Mouse (Mus musculus) thymus, adult 2 months (tissue): ENCODE measurements around the gene Gm20388. TPM values are rescaled to one million over a fixed set of nuclear protein-coding genes. Genes with fewer than 3 reads are reported as not detected.
A peak's percentile ranks its signal among the peaks of the same experiment; 100 is the strongest.

Experiments
- DNase-seq: peaks from one replicate; pipeline ENCODE4 v3.0.0; 2021
- H3K27ac ChIP-seq: fragments of 200-500 bp; 2 replicates; pipeline ENCODE4 v1.5.1; 2012; ENCODE audit warnings: low read length, control low read depth; ENCODE audit not compliant: control insufficient read depth, insufficient read depth
- H3K27me3 ChIP-seq: fragments of 200-500 bp; 2 replicates; pipeline ENCODE4 v1.6.1; 2012; ENCODE audit warnings: mild to moderate bottlenecking, low read length, moderate library complexity, mixed read lengths; ENCODE audit not compliant: control insufficient read depth, insufficient read depth
- H3K36me3 ChIP-seq: fragments of 200-500 bp; 2 replicates; pipeline ENCODE4 v1.6.1; 2012; ENCODE audit warnings: mild to moderate bottlenecking, low read length, moderate library complexity; ENCODE audit not compliant: control insufficient read depth, insufficient read depth
- H3K4me1 ChIP-seq: fragments of 200-500 bp; replicated peaks from 2 replicates; pipeline ENCODE4 v1.6.1; 2012; ENCODE audit warnings: low read length; ENCODE audit not compliant: control insufficient read depth, insufficient read depth
- H3K4me3 ChIP-seq: fragments of 200-500 bp; 2 replicates; pipeline ENCODE4 v1.5.1; 2012; ENCODE audit warnings: mild to moderate bottlenecking, low read length, control low read depth, moderate library complexity; ENCODE audit not compliant: control insufficient read depth, insufficient read depth
- CTCF ChIP-seq: fragments of 200-500 bp; IDR thresholded peaks from 2 replicates; pipeline ENCODE4 v1.5.1; 2012; ENCODE audit warnings: mild to moderate bottlenecking, control low read depth, low read length, moderate library complexity, borderline replicate concordance; ENCODE audit not compliant: control insufficient read depth, poor library complexity, insufficient read depth; ENCODE audit errors: extremely low read depth
- POLR2A ChIP-seq: fragments of 200-500 bp; IDR thresholded peaks from 2 replicates; pipeline ENCODE4 v1.6.1; 2012; ENCODE audit warnings: mild to moderate bottlenecking, low read length, control low read depth, moderate library complexity; ENCODE audit not compliant: control insufficient read depth, poor library complexity, insufficient read depth; ENCODE audit errors: extremely low read depth
- WGBS: fragments of 180-500 bp; shearing (Covaris S2); methylation state at CpG from one replicate; pipeline ENCODE4 v1.1.7; 2018; 5-methylcytosine and 5-hydroxymethylcytosine counted together
- polyA plus RNA-seq: library from polyadenylated mRNA; depleted of rRNA; stranded (reverse); fragments of >200 nt; gene quantifications from 2 replicates; pipeline ENCODE4 v1.2.3, GENCODE M21; 2012

The Gm20388 gene
- polyA plus RNA-seq, 1 experiment = 103 TPM

DNA sequence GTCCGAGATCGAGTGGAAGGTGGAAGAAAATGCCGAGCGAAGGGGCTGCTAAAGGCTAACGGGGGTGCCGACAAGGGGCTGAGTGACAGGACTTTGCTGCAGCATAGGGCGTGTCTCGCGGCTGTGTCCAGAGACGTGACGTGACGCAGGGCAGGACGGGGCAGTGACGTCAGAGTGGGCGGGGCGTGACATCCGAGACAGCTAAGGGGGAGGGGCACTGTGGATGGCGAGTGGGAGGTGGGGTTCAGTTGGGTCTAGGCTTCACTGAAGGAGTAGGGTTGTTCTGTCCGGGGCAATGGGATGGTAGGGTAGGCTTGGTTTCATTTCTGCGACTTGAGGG lies 3463.6 kb downstream of the Gm20388 start:
- Histone ChIP-seq H3K27ac (peak overlapping the region; percentile 45), H3K4me3 (peak overlapping the region; percentile 68), H3K27me3 (no peaks in the 10 kb centered on the region), H3K36me3 (no peaks in the 10 kb centered on the region), H3K4me1 (peaks cover 8% of the 10 kb centered on the region; the same call in 1 of the 2 replicates)
- TF ChIP-seq POLR2A (no peak), CTCF (no peak)
- peak; percentile 94 for DNase-seq
- under 1% methylated on average over 20 of the region's 20 CpGs for WGBS

DNA sequence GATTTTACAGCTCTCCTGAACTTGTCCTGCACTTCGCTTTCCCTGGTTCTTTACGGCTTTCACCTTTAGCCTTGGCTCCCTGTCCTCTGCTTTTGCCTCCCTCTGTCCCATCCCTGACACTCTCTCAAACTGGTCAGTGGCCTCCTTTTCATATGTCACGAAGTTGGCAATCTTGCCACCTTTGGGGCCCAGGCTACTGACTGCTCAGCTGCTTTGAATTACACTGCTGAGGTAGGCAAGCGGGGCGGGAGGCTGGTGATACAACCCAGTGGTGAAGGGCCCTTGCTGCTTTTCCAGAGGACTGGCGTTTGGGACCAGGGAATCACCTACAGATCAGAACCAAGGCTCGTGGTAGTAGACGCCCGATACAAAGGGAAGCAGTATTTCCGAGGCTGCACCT lies 3465.1 kb downstream of the Gm20388 start:
- H3K36me3 ChIP-seq = no peaks in the 10 kb centered on the region
- no peak overlapping the region for H3K27ac ChIP-seq
- H3K4me1 ChIP-seq = peaks cover 8% of the 10 kb centered on the region; the same call in 1 of the 2 replicates
- 89% methylated on average over 10 of the region's 10 CpGs for WGBS
- TF ChIP-seq POLR2A = no peak
- no peak for TF ChIP-seq CTCF
- no peaks in the 10 kb centered on the region for H3K27me3 ChIP-seq
- no peak overlapping the region for H3K4me3 ChIP-seq
- no peak for DNase-seq

DNA sequence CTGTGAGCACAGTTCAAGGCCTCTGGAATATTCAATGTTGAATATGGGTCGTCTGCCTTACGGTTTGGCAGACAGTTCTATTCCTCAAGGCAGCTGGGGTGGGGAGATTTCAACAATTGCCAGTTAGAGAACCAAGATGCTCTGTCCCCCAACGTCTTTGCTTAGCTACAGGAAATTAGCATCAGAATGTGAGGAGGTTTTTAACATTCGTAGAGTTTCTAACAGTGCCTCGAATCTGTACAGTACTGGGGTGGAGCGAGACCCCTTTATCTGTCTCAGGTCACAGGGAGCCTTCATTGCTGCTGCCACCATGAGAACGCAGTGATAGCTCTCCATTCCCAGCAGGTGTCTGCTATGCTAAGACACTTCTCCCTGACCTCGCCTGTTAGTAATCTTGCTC lies 3465.5 kb downstream of the Gm20388 start:
- no peak for DNase-seq
- TF ChIP-seq CTCF (no peak), POLR2A (no peak)
- no peaks in the 10 kb centered on the region for H3K36me3 ChIP-seq
- no peak overlapping the region for H3K4me3 ChIP-seq
- WGBS = 83% methylated on average over 8 of the region's 8 CpGs
- no peaks in the 10 kb centered on the region for H3K27me3 ChIP-seq
- no peak overlapping the region for H3K27ac ChIP-seq
- H3K4me1 ChIP-seq = peaks cover 8% of the 10 kb centered on the region; the same call in 1 of the 2 replicates

DNA sequence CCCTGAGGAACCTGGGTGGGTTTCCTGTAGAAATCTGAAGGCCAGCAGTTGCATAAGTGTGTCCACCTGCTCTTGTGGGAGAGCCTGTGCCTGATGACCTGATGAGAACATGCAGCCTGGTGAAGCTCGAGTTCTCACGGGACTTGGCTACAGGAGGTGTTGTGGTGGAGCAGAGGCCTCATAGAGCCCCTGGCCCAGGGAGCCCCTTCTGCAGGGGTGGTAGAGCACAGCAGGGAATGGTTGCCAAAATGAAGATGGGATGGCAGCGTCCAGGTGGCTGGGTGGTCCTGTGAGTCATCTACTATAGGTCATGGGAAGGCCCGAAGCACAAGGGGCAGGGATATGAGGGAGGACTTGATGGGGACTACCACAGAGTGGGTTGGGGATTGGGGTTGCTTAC lies 3471.1 kb downstream of the Gm20388 start:
- DNase-seq = no peak
- TF ChIP-seq POLR2A (no peak), CTCF (no peak)
- no peaks in the 10 kb centered on the region for H3K4me1 ChIP-seq
- H3K27ac ChIP-seq = no peak overlapping the region
- H3K36me3 ChIP-seq = peaks cover 38% of the 10 kb centered on the region
- H3K4me3 ChIP-seq = no peak overlapping the region
- WGBS = 96% methylated on average over 4 of the region's 4 CpGs
- no peaks in the 10 kb centered on the region for H3K27me3 ChIP-seq

DNA sequence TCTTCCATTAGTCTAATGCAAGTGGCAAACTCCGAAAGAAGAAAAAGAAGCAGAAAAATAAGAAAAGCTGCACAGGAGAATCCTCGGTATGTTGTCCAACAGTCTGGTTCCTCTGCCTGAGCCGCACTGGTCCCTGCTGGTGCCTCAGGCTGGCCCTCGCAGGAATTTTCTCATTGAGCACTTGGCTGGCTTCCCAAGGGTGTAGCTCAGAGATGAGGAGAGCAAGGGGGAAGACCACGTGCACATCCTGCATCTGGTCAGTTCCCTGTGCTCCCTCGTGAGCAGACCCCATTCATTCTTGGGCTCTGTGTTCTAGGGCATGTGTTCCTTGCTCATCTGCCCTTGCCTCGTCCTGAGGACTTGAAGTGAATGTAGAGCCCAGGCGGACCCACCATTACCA lies 3471.9 kb downstream of the Gm20388 start:
- peaks cover 42% of the 10 kb centered on the region for H3K36me3 ChIP-seq
- TF ChIP-seq CTCF (no peak), POLR2A (no peak)
- no peak for DNase-seq

DNA sequence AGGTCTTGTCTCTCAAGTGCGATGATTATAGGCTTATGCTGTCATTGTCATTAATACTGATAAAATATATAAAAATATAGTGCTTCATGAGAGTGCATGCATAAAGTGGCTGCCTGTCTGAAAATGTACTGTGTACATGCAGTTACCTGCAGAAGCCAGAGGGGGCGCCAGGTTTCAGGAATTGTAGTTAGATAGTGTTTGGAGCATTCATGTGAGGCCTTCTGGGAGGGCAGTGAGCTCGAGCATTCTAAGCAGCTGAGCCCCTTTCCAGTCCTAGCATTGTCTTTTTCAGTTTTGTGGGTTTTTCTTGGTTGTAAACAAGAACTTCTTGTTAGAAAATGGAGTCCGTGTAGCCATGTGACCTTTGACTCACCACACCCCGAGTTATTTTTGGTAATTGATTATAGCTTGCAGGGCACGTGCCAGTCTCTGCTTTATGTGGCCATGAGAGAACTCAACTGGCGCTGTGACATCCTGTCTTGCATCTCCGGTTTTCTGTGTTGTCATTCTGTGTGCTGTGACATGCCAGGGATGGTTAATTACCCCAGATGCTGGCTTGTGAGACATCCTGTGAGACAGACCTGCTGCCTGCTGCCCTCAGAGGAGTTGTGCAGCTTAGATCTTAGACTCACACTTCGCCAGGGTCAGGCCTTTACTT lies 3474.4 kb downstream of the Gm20388 start:
- no peaks in the 10 kb centered on the region; the same call in 1 of the 2 replicates for H3K4me1 ChIP-seq
- H3K4me3 ChIP-seq = no peak overlapping the region
- H3K27ac ChIP-seq = peak overlapping the region; percentile 5; the same call in 1 of the 2 replicates
- peaks cover 64% of the 10 kb centered on the region for H3K36me3 ChIP-seq
- H3K27me3 ChIP-seq = no peaks in the 10 kb centered on the region
- no peak for TF ChIP-seq POLR2A
- no peak for TF ChIP-seq CTCF
- peak; percentile 60 for DNase-seq
- 64% methylated on average over 9 of the region's 9 CpGs for WGBS

More for the DNA sequence above, 3471.9 kb downstream of the Gm20388 start:
- no peak overlapping the region for H3K4me3 ChIP-seq
- H3K27ac ChIP-seq = no peak overlapping the region
- H3K27me3 ChIP-seq = no peaks in the 10 kb centered on the region
- 89% methylated on average over 8 of the region's 8 CpGs for WGBS
- H3K4me1 ChIP-seq = no peaks in the 10 kb centered on the region

DNA sequence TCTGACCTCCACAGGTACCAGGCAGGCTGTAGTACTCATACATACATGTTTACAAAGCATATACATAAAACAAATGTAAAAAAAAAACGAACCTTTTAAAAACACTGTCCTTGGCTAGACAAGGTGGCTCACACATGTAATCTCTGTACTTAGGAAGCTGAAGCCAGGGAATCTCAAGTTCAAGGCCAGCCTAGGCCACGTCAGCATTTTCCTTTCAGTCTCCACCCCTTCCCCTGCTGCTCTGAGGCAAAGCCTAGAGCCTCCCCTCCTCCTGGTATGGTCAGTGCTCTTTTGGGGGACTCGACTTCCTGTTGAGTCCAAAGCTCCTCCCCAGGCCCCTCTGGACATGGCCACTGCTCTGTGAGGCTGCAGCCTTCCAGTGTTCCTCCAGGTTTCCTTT lies 3476.4 kb downstream of the Gm20388 start:
- Histone ChIP-seq H3K36me3 (peaks cover 75% of the 10 kb centered on the region), H3K4me1 (no peaks in the 10 kb centered on the region; the same call in 1 of the 2 replicates), H3K4me3 (no peak overlapping the region), H3K27ac (no peak overlapping the region), H3K27me3 (no peaks in the 10 kb centered on the region)
- no peak for DNase-seq
- no peak for TF ChIP-seq POLR2A
- 90% methylated on average over 3 of the region's 3 CpGs for WGBS

DNA sequence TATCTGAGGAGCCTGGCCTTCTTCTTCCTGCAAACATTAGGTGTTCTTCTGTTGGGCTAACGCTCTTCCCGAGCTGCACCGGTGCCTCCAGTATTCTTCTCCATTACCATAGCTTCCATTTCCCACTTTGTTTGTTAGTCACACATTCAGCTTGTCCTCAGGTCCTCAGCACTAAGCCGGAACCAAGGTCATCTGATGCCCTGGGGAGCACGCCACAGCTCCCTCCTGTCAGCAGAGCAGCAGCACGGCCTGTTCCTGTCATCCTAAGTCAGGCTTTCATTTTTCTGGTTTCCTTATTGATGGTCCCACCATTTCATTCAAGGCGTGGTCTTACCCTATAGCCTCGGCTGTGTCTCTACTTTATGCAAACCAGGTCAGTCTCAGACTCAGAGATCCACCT lies 3477.2 kb downstream of the Gm20388 start:
- 98% methylated on average over 8 of the region's 8 CpGs for WGBS
- H3K27me3 ChIP-seq = no peaks in the 10 kb centered on the region
- no peaks in the 10 kb centered on the region; the same call in 1 of the 2 replicates for H3K4me1 ChIP-seq
- no peak overlapping the region for H3K4me3 ChIP-seq
- H3K27ac ChIP-seq = no peak overlapping the region
- peaks cover 73% of the 10 kb centered on the region for H3K36me3 ChIP-seq
- DNase-seq = no peak
- no peak for TF ChIP-seq POLR2A
- TF ChIP-seq CTCF = no peak
